Mouse (Mus musculus): ENCODE measurements at regions not wholly inside any gene's neighbourhood (a gene's known extent, or its start where the extent isn't known, plus 50 kb on each side); places are given as distances from the start of the nearest gene placed in this dataset.
A peak's percentile ranks its signal among the peaks of the same experiment; 100 is the strongest.

DNA sequence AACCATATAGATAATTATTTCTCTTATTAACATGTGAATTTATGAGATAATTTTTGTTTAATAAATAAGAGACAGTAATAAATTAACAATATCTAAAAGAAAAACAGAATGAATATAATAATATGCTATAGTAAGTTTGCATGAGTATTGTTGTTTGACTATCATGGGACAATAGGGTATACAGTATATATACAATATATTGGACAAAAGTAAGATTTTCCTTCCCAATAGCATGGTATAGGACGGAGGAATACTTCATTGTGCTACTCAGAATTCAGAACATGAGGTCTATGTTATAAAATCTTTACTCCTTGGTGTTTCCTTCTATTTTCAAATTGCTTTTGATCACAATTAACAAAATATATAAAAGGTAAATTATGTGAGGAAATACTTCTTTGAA is 771.0 kb upstream of the Pcdh20 start:
- DNase-seq (ENCODE audit: low spot score): no peak

DNA sequence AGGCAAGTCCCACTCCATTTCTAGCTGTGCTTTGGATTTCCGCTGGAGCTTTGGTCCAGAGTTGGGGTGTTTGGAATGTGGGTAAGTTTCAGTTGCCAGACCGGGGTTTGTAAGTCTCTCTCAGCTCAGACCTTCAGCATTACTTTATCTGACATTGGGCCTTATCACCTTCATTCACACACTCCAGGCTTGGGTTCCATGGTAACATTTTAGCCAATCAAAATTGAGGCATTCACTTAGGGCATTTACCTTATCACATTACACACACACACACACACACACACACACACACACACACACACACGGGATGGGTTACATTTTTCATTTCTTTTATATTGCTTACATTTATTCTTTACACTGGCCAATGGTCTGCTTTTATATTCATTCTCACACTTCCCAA is 765.3 kb upstream of the Pcdh20 start:
- no peak for DNase-seq (ENCODE audit: low spot score)

DNA sequence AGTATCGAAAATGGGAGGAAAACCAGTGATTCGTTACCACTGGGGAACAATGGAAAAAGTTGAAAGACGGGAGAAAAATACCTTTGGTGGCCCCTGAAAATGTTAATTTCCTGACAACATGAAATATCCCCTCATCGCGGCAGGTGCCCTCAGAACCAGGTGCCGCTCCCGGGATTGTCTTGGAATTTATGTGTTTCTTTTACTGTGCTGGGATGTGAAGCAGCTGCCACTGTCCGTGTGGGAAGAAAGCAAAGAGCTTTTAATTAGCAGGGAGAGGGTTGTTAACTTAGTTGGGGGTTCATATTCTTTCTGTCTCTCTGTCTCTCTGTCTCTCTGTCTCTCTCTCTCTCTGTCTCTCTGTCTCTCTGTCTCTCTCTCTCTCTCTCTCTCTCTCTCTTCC is 759.3 kb upstream of the Pcdh20 start:
- DNase-seq (ENCODE audit: low spot score): no peak

DNA sequence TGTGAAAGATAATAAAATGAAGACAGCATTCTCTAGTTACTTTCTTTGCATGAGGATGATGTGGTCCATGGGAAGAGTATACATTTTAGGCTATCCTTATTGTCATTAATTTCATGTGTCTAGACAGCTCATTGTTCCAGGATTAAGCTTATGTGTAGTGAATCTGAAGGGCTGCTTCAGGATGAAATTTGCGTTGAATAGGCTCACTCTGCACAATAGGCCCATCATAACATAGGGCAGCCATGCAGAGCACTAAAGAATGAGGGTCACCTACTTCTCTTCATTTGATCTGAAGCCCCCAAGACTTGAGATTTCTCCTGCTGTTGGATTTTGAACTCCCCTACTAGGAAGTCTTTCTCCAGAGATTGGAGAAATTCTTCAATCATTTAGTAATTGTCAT is 746.2 kb upstream of the Pcdh20 start:
- no peak for DNase-seq (ENCODE audit: low spot score)

DNA sequence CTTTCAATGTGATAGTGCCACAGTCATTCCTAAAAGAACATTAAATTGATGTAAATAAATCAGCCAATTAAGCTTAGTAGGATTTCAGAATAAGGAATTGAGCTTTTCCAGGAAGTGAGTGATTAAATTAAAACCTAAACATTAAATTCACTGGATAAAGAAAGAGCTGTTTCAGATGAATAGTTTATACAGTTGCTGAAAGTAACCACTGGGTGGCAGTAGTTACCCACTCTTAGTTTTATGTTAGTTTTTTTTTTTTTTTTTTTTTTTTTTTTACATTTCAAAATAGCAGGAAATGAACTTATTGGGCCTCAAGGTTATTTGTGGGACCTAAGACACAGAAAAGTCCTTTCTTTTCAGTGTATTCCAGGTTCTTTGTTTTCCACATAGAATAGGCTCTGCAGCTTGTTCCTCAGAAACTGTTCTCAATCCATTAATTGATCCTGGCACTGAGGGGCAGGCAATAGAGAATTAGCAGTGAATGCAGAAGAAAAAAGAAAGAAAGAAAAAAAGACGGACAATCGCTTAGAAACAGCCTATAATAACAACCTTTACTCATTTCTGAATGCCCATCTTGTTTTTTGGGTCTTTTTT is 710.3 kb upstream of the Pcdh20 start:
- no peak for DNase-seq (ENCODE audit: low spot score)

DNA sequence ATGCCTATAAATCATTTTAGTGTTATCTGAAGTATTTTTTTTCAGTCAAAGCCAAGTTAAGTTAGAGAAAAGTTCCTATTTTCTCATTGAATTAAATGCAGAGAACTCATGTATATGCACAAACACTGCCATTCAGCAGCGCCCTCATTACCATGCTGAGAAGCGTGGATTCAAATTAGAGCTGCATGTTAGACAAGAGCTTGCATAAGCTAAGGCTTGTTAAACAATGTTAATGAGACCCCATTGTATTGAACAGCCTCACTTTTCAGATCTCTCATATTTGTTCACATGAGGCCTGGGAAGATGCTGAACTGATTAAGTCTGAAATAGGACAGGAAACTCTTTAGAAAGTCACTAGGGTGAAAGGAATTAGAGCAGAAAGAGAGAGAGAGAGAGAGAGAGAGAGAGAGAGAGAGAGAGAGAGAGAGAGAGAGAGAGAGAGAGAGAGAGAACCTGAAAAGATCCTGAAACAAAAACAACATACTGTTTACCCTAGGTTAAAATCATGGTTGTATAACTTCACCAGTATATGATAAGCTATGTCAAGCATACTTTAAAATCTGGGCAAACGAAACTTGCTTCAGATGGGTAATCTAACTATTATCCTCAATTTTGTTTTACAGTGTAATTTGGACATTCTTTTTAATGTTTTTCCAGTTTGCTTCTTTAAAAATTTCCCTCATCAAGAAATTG is 671.9 kb upstream of the Pcdh20 start:
- no peak for DNase-seq (ENCODE audit: low spot score)

DNA sequence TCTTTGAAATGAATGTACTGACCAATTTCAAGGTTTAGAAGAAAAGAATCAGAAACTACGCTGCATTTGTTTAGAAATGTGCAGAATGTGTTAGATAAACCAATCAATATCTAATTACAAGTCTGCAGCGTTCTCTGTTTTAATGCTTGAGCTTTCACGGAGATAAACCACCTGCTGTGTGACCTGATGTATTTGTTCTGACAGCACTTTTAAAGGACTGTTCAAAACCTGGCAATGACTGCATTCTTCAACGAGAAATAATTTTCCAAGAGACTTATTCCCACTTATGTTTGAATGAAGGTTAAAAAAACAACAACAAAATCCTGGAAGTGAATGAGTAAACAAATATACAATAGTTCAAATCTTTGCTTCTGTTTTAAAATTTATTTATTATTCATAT is 628.1 kb upstream of the Pcdh20 start:
- DNase-seq (ENCODE audit: low spot score): no peak

DNA sequence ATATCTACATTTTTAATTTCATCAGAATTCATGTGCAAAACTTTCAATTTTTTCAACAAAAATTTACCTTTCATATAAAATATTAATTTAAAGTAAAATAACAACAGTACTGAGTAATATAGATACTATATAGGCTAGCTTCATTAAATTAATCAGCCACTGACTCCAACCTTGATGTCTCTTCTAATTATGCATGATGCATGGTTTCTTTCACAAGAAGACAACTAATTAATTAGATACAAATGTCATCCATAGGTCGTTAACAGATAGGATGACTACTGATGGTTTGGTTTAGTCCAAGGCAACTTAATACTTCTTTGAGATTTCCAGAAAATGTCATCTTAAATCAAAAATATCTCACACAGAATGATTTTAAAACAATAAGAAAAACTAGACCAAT is 618.5 kb upstream of the Pcdh20 start:
- no peak for DNase-seq (ENCODE audit: low spot score)

DNA sequence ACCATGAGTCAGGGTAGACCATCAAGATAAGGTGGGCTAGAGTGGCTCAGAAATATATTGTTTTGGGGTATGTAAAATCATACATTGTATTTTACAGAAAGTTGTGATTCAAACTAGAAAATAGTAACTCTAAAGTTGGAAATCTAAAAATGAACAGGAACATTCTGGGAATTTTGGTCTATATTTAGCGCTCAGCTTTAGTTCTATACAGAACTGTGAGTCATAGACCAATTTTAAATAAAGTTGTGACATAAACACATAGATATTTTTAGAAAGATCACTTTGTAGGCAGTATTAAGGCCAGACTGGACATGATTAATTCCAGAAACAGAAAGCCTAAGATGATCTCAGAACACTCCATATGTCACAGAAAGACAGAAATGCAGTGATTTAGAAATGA is 604.8 kb upstream of the Pcdh20 start:
- peak; percentile 0 for DNase-seq (ENCODE audit: low spot score)

DNA sequence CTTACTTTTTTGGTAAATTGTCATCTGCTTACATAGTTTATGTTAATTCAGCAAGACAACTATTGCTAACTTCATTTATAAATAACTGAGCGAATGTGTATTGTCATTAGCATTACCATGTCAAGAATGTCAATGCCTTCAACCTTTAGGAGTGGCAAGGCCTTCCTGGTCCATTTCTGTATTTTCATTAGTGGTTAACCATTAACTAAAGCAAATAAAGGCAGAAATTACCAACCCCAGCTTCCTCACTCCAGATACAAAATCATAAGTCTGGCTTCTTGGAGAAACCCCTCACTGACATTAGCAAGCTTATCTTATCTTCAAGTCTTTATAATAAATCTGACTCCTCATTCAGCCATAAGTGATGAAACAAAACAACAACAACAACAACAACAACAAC is 592.8 kb upstream of the Pcdh20 start:
- DNase-seq (ENCODE audit: low spot score): no peak

DNA sequence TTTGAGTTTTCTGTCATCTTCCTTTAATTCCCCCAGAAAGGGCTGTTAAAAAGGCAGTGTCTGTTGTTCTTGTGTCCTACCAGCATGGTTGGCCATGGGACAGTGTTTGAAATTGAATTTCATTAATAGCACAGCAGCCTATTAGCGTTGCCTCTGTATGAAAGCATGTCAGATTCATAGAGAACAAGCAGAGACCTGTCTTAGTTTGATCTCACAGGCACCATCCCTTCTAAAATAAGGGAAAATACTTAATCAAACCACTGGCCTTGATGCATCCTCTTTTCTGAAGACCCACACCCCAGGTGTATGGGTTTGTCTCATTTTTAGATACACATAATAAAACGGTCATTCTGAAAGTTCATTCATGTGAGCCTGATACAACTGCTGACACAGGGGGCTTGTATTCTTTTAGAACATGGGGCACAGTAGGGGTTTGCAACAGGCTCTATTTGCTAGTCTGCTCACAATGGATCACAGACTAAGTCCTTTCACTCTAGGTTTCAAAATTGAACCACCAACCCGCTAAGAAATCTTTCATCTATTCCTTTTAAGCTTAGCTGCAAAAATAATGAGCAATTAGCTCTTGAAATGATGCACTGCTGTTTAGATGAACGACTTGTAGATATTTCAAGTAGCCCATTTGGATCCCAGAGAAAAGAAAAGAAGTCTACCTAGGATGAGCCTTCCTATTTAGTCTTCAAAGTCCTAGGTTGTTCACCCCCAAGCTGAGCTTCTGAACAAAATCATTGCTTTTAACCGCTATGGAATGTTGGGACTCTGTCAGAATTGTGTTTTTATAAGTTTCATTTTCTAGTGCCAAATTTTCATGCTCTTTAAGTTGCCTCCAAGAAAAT is 591.6 kb upstream of the Pcdh20 start:
- DNase-seq (ENCODE audit: low spot score): no peak

DNA sequence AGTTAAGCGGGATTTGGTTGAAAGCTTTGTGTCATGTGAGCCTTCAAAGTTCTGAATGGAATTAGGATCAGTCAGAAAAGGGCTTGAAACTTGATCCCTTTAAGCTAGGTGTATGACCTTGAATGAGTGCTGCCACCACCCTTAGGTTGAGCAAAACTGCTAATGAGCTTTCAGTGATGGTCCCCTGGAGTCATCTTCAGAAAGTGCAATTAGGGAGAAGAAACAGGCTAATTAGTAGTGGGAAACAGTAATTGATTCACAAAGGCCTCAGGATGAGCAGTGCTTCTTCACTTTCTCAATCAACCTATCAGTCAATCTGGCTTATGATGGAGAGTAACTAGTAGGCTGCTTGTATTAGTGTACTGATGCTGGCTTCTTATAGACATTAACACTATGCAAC is 590.1 kb upstream of the Pcdh20 start:
- no peak for DNase-seq (ENCODE audit: low spot score)

DNA sequence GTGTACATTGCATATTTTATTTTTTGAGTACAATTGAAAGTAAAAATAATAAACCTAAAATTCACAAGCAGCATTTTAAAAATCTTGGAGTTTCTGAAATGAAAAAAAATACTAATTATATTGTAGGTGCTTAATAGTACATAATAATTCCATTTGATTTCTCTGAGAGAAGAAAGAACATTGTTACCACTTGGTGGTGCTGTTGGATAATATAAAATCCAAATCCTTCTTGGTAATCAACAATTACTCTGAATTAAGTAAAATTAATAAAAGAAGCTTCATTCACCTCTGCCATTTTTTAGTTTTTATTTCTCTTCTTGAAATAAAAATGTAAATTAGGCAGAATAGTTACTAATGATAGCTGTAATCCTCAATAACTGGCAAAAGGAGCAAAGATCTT is 563.2 kb upstream of the Pcdh20 start:
- no peak for DNase-seq (ENCODE audit: low spot score)

DNA sequence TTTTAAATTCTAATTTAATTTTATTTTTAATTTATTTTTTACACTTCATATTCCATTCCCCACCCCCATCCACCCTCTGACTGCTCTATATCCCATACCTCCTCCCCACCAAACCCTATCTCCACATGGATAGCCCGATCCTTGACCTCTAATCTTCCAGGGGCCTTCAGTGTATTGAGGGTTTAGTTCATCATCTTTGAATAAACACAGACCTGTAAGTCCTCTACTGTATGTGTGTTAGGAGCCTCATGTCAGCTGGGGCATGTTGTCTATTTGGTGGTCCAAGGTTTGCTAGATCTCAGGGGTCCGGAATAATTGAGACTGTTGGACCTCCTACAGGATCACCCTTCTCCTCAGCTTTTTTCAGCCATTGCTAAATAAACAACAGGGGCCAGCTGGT is 540.2 kb upstream of the Pcdh20 start:
- no peak for DNase-seq (ENCODE audit: low spot score)

DNA sequence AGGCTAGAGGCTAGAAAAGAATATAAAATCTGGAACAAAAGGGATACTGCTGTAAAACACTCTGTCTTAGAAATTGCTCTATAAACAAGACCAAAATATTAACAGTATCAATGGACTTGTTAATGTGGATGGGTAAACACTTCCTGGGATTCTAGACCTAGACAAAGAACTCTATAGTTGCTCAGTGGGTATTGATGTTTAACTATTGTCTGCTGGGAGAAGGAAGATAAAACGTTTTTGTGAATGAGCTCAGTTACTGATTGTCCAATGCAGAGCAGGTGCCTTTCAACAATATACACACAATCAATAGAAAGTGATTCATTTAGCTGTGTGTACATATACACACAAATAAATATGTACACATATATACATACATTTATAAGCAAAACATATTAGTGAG is 538.5 kb upstream of the Pcdh20 start:
- no peak for DNase-seq (ENCODE audit: low spot score)

DNA sequence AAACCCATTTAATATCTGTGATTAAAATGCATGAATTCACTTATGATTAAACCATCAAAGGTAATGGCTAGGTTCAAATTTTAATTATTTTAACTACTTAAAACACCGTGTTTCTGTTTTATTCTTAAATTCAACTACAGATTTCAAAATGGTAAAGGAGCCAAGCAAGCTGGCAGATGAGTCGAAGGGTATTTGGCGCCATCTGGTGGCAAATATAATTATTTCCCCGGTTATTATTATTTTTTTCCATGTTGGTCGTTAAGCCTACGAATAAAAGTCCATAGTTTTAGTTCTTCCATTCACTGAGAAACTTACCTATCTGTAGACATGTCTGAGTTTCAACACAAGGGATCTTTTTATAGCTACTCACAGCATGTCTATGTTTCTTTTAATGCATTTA is 510.7 kb upstream of the Pcdh20 start:
- no peak for DNase-seq (ENCODE audit: low spot score)

DNA sequence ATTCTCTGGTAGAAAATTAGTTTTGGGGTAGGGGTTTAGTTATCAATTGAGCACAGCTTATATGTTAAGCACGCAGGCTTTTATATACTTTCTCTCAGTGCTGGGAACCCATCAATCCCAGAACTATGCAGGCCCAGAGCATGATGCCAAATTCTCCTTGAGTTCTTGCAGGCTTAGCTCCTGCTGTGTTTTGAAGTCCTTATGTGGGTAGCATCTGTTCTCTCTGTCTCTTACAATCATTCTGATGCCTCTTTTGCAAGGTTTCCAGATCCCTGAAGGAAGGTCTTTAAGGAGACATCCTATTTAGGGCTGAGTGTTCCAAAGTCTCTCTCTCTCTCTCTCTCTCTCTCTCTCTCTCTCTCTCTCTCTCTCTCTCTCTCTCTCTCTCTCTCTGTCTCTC is 504.8 kb upstream of the Pcdh20 start:
- peak; percentile 2 for DNase-seq (ENCODE audit: low spot score)

DNA sequence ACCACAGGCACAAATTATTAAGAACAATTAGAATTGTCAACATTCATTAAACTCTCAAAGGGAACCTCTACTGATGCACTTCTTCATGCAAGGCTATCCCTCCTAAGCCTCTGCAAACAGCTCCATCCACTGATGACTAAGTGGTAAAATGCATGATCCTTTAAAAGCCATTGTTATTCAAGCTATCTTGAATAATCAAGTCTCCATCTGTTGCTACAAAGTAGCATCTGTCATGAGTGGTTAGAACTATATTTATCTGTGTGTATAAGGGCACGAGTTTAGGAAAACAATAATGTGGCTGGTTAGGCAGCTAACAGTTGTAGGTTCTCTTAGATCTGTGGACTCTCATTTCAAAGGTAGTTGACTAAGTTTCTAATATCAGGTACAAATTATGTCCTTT is 463.4 kb upstream of the Pcdh20 start:
- no peak for DNase-seq (ENCODE audit: low spot score)

Measured in left cerebral cortex, adult 11 months (tissue).